Mouse (Mus musculus) megakaryocyte-erythroid progenitor cell, adult 5 weeks (primary cell): ENCODE measurements around the gene Ophn1. TPM values are rescaled to one million over a fixed set of nuclear protein-coding genes. Genes with fewer than 3 reads are reported as not detected.

Experiments used
- polyA plus RNA-seq: library from polyadenylated mRNA; stranded (reverse); fragments of >175 nt; gene quantifications from 2 replicates; pipeline ENCODE4 v1.2.3, GENCODE M21; 2012

Ophn1 gene
- 0.93 and 1.1 TPM in 2 replicates for polyA plus RNA-seq

DNA sequence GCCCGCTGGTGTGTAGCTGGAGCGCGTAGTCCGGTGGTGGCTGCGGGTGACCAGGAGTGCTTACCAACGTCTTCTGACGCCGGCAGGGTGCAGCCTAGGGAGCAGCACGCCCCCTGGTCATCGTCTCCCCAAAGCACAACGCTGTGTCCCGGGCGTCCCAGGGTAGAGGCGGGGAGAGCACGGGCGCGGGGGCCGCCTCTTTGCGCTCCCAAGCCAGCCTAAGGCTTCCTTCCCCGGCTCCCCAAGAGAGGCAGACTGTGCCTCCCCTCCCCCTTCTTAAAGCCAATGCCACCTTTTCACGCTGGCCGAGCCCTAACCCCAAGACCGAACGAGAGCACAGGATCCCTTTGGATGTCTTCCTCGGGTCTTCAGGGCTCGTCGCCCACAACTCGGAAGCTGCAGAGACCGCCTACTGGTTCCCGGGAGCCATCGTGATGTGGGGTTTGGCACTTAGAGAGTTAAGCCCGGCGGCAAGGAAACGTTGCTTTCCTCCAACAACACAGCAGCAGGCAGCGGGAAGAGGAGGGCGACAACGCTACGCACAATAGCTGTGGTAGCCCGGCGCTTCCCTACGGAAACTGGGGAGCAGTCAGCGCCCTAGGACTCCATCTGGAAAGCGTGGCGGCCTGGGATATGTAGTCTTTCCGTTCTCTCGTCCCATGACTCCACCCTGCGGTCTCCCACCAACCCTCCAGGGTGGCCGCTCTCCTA is at the start of gene Ophn1:
Gene Ophn1 (minus strand): TSS at position 620 of the 711 bp plus-strand sequence.

DNA sequence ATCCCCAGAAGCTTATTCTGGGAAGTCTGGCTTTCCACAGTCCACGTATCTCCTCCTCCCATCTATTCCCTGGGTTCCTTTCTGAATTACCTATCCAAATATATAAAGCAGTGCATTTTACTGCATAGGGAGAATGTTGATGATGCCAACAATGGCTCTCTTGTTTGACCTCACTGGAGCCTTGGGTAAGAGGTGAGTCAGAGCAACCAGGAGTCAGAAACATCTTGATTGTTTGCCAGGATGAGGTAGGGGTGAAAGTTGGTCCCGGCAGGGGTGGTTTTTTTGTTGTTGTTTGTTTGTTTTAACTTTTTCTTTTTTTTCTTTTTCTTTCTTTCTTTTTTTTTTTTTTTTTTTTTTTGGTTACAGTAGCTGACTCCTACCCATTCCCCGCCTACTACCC is 45.3 kb upstream of the Ophn1 start, which contains the start of gene Yipf6:
Gene Yipf6 (plus strand): TSS at position 216 of the 400 bp plus-strand sequence.

Other genes with a start within 250 kb of the Ophn1 start
- 11.7 and 22.9 TPM in 2 replicates for gene Yipf6, start 45.3 kb upstream of the Ophn1 start, polyA plus RNA-seq
- gene Stard8, start 112.2 kb upstream of the Ophn1 start, polyA plus RNA-seq, result 2.2 and 5.5 TPM in 2 replicates
- 9.4 and 10.2 TPM in 2 replicates for gene Efnb1, start 245.1 kb upstream of the Ophn1 start, polyA plus RNA-seq